Mouse (Mus musculus): ENCODE data around the gene Panx2. TPM values are rescaled to one million over a fixed set of nuclear protein-coding genes. Genes with fewer than 3 reads are reported as not detected.

Gene Panx2
- total and polyA plus RNA-seq, 3 experiments, result not detected

GRCm38 (mm10) chr15:89103921-89104320, 44.4 kb downstream of the Panx2 start:
- Histone ChIP-seq H3K9ac (ENCODE audit: control insufficient read depth, low read depth, low read length, poor library complexity, severe bottlenecking) (no peak overlapping the region), H3K27ac (ENCODE audit: control insufficient read depth, low read depth, low read length) (no peak overlapping the region), H3K36me3 (ENCODE audit: control insufficient read depth in 1 of 2, insufficient read depth in 2 of 2, low read length in 2 of 2) (peaks cover 0 to 4% of the 10 kb centered on the region in 2 experiments; a peak in 2 of 4 replicates), H3K27me3 (ENCODE audit: control insufficient read depth in 1 of 2, insufficient read depth in 2 of 2, low read length in 2 of 2) (no peaks in the 10 kb centered on the region), H3K4me1 (ENCODE audit: control insufficient read depth in 1 of 2, insufficient read depth in 2 of 2, low read length in 2 of 2) (no peaks in the 10 kb centered on the region), H3K79me2 (ENCODE audit: control insufficient read depth, insufficient read depth, low read length, poor library complexity) (no peaks in the 10 kb centered on the region), H3K4me3 (ENCODE audit: control insufficient read depth in 1 of 2, insufficient read depth in 1 of 2, low read depth in 2 of 2, low read length in 2 of 2) (no peak overlapping the region), H3K9me3 (replicated peaks; ENCODE audit: insufficient read depth, low read length) (no peaks in the 10 kb centered on the region)
- TF ChIP-seq ZMIZ1 (IDR thresholded peaks at IDR 0.05; ENCODE audit: low read depth, low read length), result no peak
- no peak for TF ChIP-seq TAL1 (IDR thresholded peaks at IDR 0.05; ENCODE audit: low read length)
- TF ChIP-seq CHD2 (IDR thresholded peaks at IDR 0.05; ENCODE audit: low read length), result no peak
- TF ChIP-seq CTCF (IDR thresholded peaks at IDR 0.05 in 2 of 3, conservative IDR thresholded peaks at IDR 0.05 in 1 of 3; ENCODE audit: control insufficient read depth in 1 of 3, insufficient read depth in 1 of 3, low read depth in 2 of 3, low read length in 3 of 3, poor library complexity in 1 of 3, severe bottlenecking in 1 of 3), result no peak
- TF ChIP-seq MYB (IDR thresholded peaks at IDR 0.05; ENCODE audit: low read depth, low read length), result no peak
- TF ChIP-seq NRF1 (IDR thresholded peaks at IDR 0.05; ENCODE audit: insufficient read depth, low read depth, low read length, poor library complexity, severe bottlenecking), result no peak
- no peak for TF ChIP-seq UBTF (IDR thresholded peaks at IDR 0.05; ENCODE audit: borderline replicate concordance, insufficient read depth, low read depth, low read length)
- no peak for TF ChIP-seq ZNF384 (IDR thresholded peaks at IDR 0.05; ENCODE audit: low read depth, low read length)
- no peak for TF ChIP-seq ZC3H11A (IDR thresholded peaks at IDR 0.05; ENCODE audit: low read depth, low read length)
- no peak for TF ChIP-seq MEF2A (IDR thresholded peaks at IDR 0.05; ENCODE audit: extremely low read depth, insufficient replicate concordance, low read depth, low read length, poor library complexity, severe bottlenecking)
- no peak for TF ChIP-seq MAX (IDR thresholded peaks at IDR 0.05; ENCODE audit: low read length)
- no peak for TF ChIP-seq ETS1 (IDR thresholded peaks at IDR 0.05; ENCODE audit: low read depth, low read length)
- no peak for TF ChIP-seq GABPA (IDR thresholded peaks at IDR 0.05; ENCODE audit: low read depth, low read length)
- TF ChIP-seq ELF1 (IDR thresholded peaks at IDR 0.05; ENCODE audit: low read depth, low read length), result no peak
- no peak for TF ChIP-seq TCF12 (IDR thresholded peaks at IDR 0.05; ENCODE audit: low read depth, low read length)
- TF ChIP-seq SIN3A (IDR thresholded peaks at IDR 0.05; ENCODE audit: low read length), result no peak
- no peak for TF ChIP-seq GATA1 (IDR thresholded peaks at IDR 0.05; ENCODE audit: low read depth, low read length)
- TF ChIP-seq MXI1 (IDR thresholded peaks at IDR 0.05; ENCODE audit: low read depth, low read length), result no peak
- no peak for TF ChIP-seq POLR2A (IDR thresholded peaks at IDR 0.05; ENCODE audit: control insufficient read depth in 1 of 2, insufficient read depth in 1 of 2, low read depth in 1 of 2, low read length in 2 of 2, poor library complexity in 1 of 2)
- TF ChIP-seq E2F4 (IDR thresholded peaks at IDR 0.05; ENCODE audit: borderline replicate concordance, low read depth, low read length), result no peak
- no peak for DNase-seq (ENCODE audit: low read depth, low spot score)

DNA sequence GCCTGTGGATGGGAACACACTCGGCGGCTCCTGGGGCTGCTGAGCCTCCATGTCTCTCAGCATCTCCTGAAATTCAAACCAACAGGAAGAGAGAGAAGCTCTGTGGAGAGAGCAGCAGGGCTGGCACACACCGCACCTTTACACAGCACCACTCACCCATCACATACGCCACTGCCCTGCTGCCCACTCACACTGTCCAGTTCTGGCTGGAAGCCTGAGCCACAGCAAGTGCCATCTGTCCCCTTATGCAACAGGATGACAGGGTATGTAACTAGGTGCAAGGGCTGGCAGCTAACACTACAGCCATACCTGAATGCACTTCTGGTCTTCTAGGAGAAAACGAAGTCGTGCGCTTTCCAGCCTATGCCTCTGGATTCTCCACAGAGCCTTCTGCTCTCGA, 44.9 kb downstream of the Panx2 start:
- DNase-seq (ENCODE audit: low read depth, low spot score), result no peak
- no peak for TF ChIP-seq SIN3A (IDR thresholded peaks at IDR 0.05; ENCODE audit: low read length)
- Histone ChIP-seq H3K4me3 (ENCODE audit: control insufficient read depth in 1 of 2, insufficient read depth in 1 of 2, low read depth in 2 of 2, low read length in 2 of 2) (no peak overlapping the region), H3K27ac (ENCODE audit: control insufficient read depth, low read depth, low read length) (no peak overlapping the region), H3K79me2 (ENCODE audit: control insufficient read depth, insufficient read depth, low read length, poor library complexity) (no peaks in the 10 kb centered on the region), H3K27me3 (ENCODE audit: control insufficient read depth in 1 of 2, insufficient read depth in 2 of 2, low read length in 2 of 2) (no peaks in the 10 kb centered on the region), H3K4me1 (ENCODE audit: control insufficient read depth in 1 of 2, insufficient read depth in 2 of 2, low read length in 2 of 2) (no peaks in the 10 kb centered on the region), H3K9ac (ENCODE audit: control insufficient read depth, low read depth, low read length, poor library complexity, severe bottlenecking) (no peak overlapping the region), H3K9me3 (replicated peaks; ENCODE audit: insufficient read depth, low read length) (no peaks in the 10 kb centered on the region), H3K36me3 (ENCODE audit: control insufficient read depth in 1 of 2, insufficient read depth in 2 of 2, low read length in 2 of 2) (peaks cover 0 to 4% of the 10 kb centered on the region in 2 experiments; a peak in 2 of 4 replicates)

Data from MEL (cell line).